Mouse (Mus musculus) small intestine, adult 2 months (tissue): ENCODE data around the gene Plxdc1.

Experiments
- CTCF ChIP-seq: fragments of 200-500 bp; IDR thresholded peaks from 2 replicates; pipeline ENCODE4 v1.5.1; 2012; ENCODE audit warnings: low read depth, mild to moderate bottlenecking, control low read depth, inconsistent platforms, low read length, moderate library complexity, mixed read lengths; ENCODE audit not compliant: insufficient replicate concordance, insufficient read length; ENCODE audit errors: extremely low read depth
- POLR2A ChIP-seq: fragments of 200-500 bp; IDR thresholded peaks from 2 replicates; pipeline ENCODE4 v1.6.1; 2012; ENCODE audit warnings: low read depth, mild to moderate bottlenecking, control low read depth, inconsistent platforms, low read length, moderate library complexity

DNA sequence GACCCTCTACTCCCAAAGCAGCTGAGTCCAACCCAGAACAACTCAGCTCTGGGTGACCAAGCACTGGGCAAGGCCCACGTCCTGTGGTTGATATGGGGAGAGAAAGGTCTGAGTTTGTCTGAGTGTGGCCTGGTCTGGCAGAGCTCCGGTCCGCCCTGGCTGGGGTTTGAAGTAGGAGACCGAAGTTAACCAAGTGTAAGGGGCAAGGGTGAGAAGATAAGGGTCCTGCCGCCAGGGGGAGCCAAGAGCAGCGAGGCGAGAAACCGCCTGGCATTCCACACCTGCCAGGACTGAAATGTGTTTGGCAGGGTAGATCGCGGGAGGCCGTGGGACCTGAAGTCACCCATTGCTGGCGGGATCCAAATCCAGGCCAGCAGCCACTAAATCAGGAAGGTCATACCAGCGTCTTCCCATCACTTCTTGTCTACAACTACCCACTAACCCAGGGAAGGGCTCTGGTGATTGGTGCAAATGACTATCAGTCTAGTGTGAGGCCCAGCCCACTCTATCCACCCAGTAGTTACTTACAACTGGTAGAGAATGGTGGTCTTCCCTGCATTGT, 8.4 kb upstream of the Plxdc1 start:
- TF ChIP-seq CTCF: peak; percentile 82
- no peak for TF ChIP-seq POLR2A
